Mouse (Mus musculus) ES-CJ7 (cell line): ENCODE measurements around the gene Dmwd.

Experiments
- DNase-seq: peaks from one replicate; pipeline ENCODE4 v3.0.0; 2011; ENCODE audit warnings: low read depth, low spot score

The Dmwd gene

DNA sequence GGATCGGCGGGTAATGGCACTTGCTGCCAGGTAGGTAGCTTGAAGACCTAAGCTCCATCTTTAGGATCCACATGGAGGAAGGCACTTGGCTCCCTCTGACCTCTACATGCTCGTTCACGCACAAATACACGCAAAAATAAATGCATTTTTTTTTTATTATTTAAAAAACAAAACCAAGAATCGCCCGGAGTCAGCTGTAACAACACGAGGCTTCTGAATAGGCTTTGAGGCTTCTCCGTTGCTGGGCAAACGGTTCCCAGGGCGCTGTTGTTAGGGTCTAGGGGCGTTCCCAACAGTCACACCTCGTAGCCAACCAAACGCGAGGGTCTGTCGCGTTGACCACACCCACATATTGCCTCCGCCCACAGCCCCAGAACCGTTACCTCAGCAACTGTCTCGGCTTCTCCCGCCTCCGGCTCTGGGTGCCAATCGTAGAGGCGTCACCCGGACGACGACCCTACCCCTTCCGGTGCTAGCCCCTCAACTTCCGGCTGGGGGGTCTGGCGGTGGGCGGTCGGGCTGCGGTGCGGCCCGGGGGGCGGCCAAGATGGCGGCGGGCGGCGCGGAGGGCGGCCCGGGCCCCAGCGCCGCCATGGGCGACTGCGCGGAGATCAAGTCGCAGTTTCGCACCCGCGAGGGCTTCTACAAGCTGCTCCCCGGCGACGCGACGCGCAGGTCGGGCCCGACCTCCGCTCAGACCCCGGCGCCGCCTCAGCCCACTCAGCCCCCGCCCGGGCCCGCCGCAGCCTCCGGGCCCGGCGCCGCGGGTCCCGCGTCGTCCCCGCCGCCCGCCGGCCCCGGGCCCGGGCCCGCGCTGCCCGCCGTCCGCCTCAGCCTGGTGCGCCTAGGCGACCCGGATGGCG is at the start of gene Dmwd:
Gene Dmwd, plus strand, starts transcription at position 505 of the 863 bp plus-strand sequence.
- DNase-seq, result peak; percentile 99

DNA sequence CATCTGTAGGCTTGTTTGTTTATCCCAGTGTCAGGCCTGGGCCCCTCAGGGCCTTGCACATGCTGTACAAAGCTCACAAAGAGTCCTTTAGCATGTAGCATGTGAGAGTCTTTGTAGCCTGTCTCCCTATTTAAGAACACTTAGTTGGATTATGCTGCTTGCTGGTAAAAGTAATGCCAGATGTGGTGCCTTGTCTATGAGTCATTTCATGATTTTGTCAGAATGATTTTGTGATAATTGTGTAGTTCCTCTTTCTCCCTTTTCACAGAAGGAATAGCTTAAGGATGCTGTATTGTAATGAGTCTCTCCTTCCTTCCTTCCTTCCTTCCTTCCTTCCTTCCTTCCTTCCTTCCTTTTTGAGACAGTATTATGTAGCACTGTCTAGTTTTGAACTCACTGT is 48.0 kb upstream of the Dmwd start:
- no peak for DNase-seq

DNA sequence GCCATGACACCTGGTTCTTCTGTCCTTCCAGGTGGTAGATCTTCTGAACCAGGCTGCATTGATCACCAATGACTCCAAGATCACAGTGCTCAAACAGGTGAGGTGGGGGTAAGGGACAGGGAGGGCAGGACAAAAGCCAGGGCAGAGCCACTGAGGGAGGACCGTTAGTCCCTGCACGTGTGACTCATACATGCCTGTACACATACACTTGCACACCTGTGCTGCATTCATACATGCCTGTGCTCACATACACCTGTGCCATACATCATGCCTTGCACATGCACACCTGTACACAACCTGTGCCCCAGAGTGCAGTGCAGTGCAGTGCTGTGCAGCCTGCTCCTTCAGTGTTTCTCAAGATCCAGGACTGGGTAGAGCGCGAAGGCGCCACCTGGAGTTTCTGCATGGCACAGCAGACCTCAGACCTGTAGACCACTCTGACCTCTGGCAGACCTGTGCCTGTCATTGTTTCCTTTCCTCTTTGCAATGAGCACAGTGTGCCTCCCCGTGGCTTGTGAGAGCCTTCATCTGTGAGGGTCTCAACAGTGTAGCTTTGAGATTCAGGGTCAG is 46.9 kb upstream of the Dmwd start:
- DNase-seq, result peak; percentile 83

DNA sequence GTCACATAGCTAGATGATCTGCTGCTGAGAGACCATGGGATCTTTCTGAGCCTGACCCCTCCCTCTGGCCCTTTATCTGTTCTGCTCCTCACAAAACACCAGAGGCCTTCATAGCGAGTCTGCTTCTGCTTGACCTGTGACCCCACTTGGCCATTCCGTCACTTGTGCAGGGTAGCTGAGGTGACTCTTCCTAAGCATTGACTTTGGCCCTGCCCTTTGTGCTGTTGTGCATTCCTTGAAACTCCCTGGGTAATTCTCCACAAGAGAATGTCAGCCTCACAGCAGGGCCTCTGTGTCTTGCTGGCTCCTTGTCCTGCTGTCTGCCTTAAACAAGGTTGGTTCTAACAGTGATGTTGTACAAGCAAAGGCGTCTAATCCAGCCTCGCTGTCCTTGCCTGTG is 44.4 kb upstream of the Dmwd start:
- no peak for DNase-seq

DNA sequence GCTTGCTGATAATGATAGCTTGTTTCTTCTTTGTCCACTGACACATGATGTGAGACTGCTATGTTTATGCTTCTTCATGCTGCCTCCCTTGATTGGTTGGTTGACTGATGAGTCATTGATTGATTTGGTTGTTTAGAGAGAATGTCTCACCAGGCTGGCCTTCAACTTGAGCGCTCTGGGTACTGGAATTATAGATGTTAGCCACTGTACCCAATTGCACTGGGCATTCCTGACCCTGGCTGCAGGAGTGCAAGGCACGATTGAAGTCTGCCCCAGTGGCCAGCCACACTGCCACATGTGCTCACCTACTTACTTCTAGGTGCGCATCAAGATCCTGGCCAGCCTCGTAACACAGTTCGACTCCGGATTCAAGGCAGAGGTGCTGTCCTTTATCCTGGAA is 31.4 kb upstream of the Dmwd start:
- DNase-seq, result no peak

DNA sequence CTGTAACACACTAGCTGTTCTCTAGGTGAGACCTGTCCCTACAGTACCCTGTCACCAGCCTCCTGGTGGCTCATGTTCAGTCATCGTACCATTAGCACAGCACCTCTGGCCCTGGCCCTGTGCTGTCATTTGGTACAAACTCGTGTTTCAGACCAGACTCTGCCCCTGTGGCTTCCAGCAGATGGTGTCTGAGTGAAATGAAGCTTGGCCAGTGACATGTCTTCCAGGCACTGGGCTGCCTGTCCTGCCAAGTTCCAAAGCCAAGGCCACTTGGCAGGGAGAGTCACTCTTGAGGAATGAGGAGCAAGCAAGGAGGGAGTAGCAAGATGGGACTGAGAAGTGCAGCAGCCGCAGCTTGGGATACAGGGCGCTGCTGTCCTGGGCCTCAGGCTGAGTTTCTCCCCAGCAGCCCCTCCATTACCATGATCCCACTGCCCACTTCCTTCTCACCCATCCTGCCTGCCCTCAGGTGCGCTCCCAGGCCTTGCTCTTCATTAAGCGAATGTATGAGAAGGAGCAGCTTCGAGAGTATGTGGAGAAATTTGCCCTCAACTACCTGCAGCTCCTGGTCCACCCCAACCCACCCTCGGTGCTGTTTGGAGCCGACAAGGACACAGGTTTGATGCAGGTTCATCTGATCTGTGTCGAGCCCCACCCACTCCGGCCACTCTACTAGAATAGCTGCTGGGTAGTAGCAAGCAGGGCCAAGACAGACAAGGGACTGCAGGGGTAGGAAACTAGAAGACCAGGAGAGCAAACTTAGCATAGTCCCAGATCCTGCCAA is 29.5 kb upstream of the Dmwd start:
- DNase-seq, result no peak

DNA sequence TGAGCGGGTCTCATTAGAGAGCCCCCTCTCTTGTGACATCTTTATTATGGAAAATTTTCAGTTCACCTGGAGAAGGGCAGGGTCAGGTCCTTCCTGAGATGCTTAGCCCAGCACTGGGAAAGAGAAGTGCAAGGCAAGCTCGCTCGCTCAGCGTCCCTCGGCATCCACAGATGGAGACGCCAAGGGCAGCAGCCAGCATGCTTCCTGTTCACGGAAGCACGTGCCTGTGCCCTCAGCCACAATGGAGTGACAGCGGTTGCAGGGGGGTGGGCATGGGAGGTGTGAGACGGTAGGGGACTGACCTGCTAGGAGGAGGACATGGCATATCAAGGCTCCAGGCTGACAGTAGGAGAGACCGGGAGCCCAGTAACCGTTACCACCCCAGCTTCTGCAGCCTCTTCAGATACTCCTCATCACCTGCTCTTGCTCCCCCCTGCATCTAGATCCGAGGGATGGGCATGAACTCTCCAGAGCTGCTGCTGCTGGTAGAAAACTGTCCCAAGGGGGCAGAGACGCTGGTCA is 28.0 kb upstream of the Dmwd start:
- no peak for DNase-seq

DNA sequence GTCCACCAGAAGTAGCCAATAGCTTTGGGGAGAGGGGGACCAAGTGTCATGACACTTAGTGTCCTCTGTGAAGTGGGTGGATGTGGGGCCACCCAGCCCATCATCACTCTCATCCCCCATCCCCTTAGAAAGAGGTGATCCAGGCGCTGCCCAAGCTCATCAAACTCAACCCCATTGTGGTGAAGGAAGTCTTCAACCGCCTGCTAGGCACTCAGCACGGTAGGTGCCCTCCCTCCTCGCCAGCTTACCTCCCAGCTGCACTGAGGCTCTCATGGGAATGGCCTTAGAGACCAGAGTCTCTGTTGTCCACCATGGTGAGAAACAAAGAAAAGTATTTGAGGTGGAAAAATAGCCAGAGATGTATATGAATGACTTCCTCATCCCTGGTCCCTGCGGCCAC is 26.8 kb upstream of the Dmwd start:
- DNase-seq, result no peak

DNA sequence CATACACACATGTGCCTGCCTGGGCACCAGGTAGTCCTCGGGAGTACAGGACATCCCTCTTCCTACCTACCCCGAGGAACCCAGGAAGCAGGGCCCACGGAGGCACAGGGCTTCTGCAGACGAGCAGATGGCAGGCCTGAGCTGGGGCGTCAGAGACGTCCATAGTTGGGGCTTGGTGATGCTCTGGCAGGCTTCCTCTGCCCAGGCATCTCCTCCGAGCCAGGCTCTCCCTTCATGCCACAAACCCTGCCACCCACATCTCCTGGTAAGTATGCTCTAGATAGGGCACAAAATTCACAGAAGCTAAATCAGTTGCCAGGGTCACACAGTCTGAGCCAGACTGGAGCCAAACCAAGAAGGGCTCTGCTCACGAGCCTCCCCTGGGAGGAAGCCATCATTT is 25.9 kb upstream of the Dmwd start:
- DNase-seq, result no peak

DNA sequence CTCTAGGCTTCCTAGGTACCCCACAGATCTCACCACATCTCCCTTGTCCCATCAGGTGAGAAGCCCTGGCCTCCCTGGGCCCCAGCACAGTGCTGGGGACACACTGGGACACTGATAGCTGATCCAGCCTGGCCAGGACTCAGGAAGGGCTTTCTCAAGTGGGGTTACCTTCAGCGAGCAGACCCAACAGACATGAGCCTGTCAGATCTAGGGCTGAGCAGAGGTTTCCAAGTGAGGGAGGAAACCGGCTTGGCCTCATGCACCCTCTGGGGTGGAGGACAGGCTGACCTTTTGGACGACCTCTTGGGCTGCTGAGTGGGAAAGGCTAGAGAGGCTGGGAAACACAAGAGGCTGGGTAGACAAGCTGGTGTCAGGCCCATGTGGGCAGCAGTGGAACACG is 24.9 kb upstream of the Dmwd start:
- DNase-seq, result no peak

DNA sequence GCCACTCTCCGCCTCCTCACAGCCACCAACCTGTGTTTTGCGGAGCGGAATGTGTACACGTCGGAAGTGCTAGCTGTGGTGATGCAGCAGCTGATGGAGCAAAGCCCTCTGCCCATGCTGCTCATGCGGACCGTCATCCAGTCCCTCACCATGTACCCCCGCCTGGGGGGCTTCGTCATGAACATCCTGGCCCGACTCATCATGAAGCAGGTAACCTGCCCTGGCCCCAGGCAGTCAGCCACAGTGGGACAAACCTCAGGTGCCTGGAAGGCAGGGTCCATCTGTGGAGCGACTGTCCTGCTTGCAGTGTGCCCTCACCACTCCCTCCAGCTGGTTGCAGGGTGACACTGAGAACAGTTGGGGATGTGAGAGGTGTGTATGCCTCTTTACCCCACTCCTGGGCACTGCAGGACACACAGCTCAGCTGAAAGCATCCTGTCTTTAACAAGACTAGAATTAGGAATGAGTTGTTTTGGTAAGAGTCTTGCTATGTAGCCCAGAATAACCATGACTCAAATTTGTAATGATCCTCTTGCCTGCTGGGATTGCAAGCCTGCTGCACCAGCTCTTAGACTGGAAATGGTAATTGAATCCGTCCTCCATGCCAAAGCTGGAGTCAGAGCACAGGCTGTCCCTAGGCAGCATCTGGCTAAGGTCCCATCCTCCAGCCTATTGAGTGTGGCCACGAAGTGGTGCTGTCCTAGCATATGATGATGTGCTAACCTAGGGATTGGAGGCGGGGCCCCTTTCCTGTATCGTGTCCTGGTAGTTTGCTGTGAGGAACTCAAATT is 23.5 kb upstream of the Dmwd start:
- no peak for DNase-seq

DNA sequence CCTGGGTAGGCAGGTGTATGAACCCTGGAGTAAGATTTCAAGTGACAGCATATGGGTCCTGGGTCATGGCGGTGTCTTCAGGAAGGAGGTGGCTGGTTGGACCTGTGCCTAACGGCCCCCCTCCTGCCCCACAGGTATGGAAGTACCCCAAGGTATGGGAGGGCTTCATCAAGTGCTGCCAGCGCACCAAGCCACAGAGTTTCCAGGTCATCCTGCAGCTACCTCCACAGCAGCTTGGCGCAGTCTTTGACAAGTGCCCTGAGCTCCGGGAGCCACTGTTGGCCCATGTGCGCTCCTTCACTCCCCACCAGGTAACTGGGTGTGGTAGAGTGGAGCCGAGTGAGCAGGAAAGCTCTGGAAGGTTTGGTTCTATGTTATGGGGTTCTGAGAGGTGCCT is 22.9 kb upstream of the Dmwd start:
- DNase-seq, result no peak

DNA sequence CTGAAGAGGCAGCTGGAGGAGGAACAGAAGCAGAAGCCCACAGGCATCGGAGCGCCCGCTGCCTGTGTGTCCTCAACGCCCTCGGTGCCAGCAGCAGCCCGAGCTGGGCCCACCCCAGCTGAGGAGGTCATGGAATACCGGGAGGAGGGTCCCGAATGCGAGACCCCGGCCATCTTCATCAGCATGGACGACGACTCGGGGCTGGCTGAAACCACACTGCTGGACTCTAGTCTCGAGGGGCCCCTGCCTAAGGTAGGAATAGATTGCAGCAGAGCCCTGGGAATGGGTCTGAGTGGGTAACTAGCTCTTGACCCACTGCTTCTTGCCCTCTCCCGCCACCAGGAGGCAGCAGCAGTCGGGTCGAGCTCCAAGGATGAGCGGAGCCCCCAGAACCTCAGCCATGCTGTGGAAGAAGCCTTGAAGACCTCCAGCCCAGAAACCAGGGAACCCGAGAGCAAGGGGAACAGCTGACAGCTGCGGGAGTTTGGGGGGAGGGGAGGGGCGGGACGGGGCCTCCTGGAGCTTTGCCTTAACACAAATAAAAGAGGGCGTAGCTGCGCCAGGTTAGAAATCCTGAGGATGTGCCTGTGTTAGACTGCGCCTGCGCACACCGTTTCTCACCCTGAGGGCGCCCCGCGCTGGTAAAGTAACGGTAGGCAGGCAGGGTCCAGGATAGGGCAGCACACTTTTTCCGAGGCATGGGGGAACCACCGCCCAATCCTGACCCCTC is 21.8 kb upstream of the Dmwd start, which contains the start of gene Rsph6a:
Gene Rsph6a, plus strand, starts transcription at position 644 of the 730 bp plus-strand sequence.
- DNase-seq, result peak; percentile 84

DNA sequence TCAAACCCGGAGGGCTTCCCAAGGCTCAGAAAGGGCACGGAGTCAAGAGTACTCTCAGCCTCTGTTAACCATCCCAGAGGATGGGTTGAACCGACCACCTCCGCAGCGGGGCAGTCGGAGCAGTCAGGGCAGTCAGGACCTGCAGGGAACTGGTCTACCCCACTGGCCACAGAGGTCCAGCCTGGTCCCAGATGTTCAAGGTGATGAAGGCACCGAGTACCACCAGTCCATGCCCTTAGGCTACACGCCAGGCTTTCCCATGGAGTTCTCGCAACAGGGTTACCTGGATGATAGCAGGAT is 21.3 kb upstream of the Dmwd start:
- DNase-seq, result no peak

DNA sequence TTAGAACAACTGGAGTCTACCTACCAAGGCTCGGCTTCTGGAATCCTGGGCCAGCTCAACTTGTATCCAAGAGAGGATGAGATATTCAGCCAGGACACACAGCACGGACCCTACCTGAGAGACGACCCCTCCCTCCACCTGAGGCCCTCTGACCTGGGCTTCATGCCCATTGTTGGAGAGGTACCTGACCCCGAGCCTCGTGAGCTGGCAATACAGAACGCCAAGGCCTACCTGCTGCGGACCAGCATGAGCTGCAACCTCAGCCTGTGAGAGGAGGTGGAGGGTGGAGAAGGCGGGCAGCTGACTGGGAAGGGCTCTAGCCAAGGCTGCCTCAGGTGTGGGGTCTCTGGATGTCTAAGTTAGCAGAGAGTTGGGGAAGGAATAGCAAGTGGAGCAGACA is 20.9 kb upstream of the Dmwd start:
- DNase-seq, result no peak

DNA sequence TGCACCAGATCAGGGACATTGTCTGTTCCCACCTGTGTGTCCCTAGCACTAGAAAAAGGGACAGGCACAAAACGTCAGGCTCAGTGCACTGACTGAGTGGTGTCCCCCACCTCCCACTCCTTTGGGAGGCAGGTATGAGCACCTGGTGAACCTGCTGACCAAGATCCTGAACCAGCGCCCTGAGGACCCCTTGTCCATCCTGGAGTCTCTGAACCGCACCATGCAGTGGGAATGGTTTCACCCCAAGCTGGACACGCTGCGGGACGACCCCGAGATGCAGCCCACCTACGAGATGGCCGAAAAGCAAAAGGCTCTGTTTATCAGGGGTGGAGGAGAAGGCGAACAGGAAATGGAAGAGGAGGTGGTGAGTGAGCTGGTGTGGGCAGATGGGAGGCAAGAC is 18.6 kb upstream of the Dmwd start:
- DNase-seq, result no peak

DNA sequence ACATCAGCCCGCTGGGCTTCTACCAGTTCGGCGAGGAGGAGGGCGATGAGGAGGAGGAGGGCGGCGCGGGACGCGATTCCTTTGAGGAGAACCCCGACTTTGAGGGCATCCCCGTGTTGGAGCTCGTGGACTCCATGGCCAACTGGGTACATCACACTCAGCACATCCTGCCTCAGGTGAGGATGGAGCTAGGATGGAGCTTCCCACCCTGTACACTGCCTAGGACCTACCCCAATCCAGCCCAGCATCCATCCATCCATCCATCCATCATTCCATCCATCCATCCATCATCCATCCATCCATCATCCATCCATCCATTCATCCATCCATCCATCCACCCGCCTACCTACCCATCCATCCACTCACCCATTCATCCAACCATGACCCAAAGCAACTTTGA is 10.1 kb upstream of the Dmwd start:
- no peak for DNase-seq

DNA sequence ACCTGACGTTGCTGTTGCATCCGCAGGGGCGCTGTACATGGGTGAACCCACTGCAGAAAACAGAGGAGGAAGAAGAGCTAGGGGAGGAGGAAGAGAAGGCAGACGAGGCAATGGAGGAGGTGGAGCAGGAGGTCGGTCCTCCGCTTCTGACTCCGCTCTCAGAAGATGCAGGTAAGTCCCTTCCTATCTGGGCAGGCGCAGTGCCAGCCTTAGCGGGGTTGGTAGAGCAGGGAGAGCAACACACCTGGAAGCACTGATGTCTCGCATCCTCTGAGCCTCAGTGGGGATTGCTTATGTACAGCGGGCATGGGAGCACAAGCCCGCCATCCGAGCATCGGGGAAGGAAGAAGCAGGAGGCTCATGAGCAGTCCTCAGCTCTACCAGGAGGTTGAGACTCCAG is 9.0 kb upstream of the Dmwd start:
- DNase-seq, result no peak

DNA sequence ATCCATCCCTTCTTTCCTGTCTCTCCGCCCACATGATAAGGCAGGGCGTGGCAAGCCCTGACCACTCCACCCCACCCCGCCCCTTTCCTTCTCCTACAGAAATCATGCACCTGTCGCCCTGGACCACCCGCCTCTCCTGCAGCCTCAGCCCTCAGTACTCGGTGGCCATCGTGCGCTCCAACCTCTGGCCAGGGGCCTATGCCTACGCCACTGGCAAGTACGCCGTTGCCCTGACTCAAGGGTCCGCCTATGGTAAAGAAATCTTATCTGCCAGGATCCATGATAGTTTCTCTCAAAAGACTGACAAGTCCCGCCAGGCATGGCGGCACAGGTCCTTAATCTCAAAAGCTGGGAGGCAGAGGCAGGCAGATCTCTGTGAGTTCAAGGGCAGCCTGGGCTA is 8.1 kb upstream of the Dmwd start:
- no peak for DNase-seq

DNA sequence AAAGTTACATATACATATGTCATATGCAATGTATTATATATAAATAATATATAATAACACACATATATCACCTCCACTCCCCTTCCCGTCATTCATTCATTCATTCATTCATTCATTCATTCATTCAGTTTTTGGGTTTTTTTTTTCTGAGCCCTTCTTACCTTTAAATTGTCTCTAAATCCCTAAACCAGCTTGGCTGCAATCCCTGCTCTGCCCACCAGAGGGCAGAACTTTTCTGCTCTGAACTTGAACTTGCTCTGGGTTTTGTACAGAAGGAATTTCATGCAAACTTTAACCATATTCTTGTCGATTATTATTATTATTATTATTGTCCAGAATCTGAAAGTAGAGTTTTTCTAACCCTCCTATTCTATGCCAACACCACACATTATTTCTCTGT is 7.3 kb upstream of the Dmwd start:
- peak; percentile 76 for DNase-seq

DNA sequence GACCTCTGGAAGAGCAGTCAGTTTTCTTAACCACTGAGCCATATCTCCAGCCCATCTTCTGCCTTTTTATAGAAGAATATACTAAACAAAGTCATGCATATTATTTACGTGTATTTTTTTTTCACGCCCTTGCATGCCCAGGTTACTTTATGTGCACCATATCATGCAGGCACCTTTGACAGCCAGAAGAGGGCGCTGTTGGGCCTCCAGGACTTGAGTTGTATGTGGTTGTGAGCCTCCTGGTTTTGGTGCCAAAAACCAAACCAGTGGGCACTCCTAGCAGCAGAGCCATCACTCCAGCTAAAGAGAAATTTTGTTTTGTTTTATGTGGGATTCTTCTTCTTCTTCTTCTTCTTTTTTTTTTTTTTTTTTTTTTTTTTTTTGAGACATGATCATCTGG is 6.5 kb upstream of the Dmwd start:
- DNase-seq, result peak; percentile 51
